Mouse (Mus musculus) lung, postnatal 25 days (tissue): ENCODE measurements around the gene Lgi4.
A peak's percentile ranks its signal among the peaks of the same experiment; 100 is the strongest.

Experiments
- DNase-seq: peaks from one replicate; pipeline ENCODE4 v3.0.0; 2022; ENCODE audit warnings: low spot score

Gene Lgi4

GRCm38 (mm10) chr7:31076492-31076891 lies 17.4 kb downstream of the Lgi4 start, which contains the start of gene Fxyd3:
Fxyd3 (minus strand) TSS chr7:31076704.
- no peak for DNase-seq

GRCm38 (mm10) chr7:31077470-31077869 lies 18.3 kb downstream of the Lgi4 start:
- DNase-seq = no peak

GRCm38 (mm10) chr7:31077885-31078445 lies 18.8 kb downstream of the Lgi4 start:
- peak; percentile 43 for DNase-seq

GRCm38 (mm10) chr7:31079670-31080069 lies 20.5 kb downstream of the Lgi4 start:
- no peak for DNase-seq

- DNase-seq = no peak
Measured at GRCm38 (mm10) chr7:31080611-31081010, 21.5 kb downstream of the Lgi4 start.

- no peak for DNase-seq
Measured at GRCm38 (mm10) chr7:31081106-31081505, 22.0 kb downstream of the Lgi4 start.

GRCm38 (mm10) chr7:31082106-31082505 lies 23.0 kb downstream of the Lgi4 start:
- no peak for DNase-seq

- DNase-seq = peak; percentile 54
Measured at GRCm38 (mm10) chr7:31082831-31083588, 23.9 kb downstream of the Lgi4 start.

- no peak for DNase-seq
Measured at GRCm38 (mm10) chr7:31084140-31084539, 25.0 kb downstream of the Lgi4 start.

GRCm38 (mm10) chr7:31085171-31085570 lies 26.0 kb downstream of the Lgi4 start:
- DNase-seq = peak; percentile 61

GRCm38 (mm10) chr7:31086175-31086755 lies 27.1 kb downstream of the Lgi4 start:
- DNase-seq = no peak

GRCm38 (mm10) chr7:31087262-31087661 lies 28.1 kb downstream of the Lgi4 start:
- no peak for DNase-seq

- DNase-seq = no peak
Measured at GRCm38 (mm10) chr7:31088206-31088605, 29.1 kb downstream of the Lgi4 start.

GRCm38 (mm10) chr7:31089721-31090120 lies 30.6 kb downstream of the Lgi4 start:
- DNase-seq = peak; percentile 50

GRCm38 (mm10) chr7:31094774-31095501 lies 35.8 kb downstream of the Lgi4 start:
- no peak for DNase-seq

- DNase-seq = no peak
Measured at GRCm38 (mm10) chr7:31096892-31097564, 37.9 kb downstream of the Lgi4 start.

- peak; percentile 94 for DNase-seq
Measured at GRCm38 (mm10) chr7:31097583-31098248, 38.6 kb downstream of the Lgi4 start.

GRCm38 (mm10) chr7:31098697-31099611 lies 39.8 kb downstream of the Lgi4 start:
- no peak for DNase-seq

GRCm38 (mm10) chr7:31099612-31099982 lies 40.5 kb downstream of the Lgi4 start:
- no peak for DNase-seq

GRCm38 (mm10) chr7:31100786-31101185 lies 41.6 kb downstream of the Lgi4 start:
- DNase-seq = no peak
